Mouse (Mus musculus) R1 (cell line): Measurements from ENCODE around the gene Tmem242.

Source experiments
- DNase-seq: peaks from one replicate; pipeline ENCODE4 v3.0.0-alpha.2; 2018; ENCODE audit warnings: low read depth, low spot score

The Tmem242 gene

DNA sequence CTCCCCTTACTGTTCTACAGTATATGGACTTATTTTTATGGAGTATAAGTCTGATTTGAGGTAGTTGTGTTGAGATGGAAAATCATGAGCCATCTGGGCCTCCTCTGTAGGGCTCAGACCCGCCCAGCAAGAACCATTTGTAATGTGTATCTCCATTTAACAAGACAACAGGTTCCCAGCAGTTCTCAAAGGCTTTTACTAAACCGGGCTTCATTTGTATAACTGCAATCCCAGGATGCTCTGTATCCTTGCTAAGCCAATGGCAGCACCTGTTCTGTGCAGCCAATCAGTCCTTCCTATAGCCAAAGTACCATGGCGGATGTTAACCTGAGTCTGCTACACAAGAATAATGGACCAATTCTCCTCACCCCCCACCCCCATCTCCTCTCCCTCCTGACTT is 23.5 kb downstream of the Tmem242 start:
- DNase-seq, result peak; percentile 85

- DNase-seq, result no peak
Observed at GRCm38 (mm10) chr17:5414041-5414440, 26.0 kb downstream of the Tmem242 start.

GRCm38 (mm10) chr17:5413350-5413749 is 26.7 kb downstream of the Tmem242 start:
- no peak for DNase-seq

- peak; percentile 37 for DNase-seq
Observed at GRCm38 (mm10) chr17:5412740-5413139, 27.3 kb downstream of the Tmem242 start.

- DNase-seq, result no peak
Observed at GRCm38 (mm10) chr17:5412301-5412700, 27.8 kb downstream of the Tmem242 start.

DNA sequence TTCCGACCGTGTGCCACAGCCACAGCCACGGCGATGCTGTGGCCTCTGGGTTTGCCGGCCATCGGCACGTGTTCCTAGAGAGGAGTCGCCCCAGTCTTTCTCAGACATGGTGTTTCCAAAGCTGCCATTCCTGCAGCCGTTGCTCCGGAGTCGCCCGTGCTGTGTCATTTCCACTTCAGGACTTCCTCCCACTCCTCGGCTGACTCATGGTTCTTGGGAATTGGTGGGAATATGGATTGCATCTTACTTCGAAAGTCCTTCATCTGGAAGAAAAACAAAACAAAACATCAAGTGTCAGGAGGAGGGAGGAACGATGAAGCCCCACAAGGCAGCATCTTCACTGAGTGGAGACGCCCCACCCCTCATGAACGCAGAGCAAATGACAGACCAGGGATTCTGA is 28.9 kb downstream of the Tmem242 start:
- no peak for DNase-seq

GRCm38 (mm10) chr17:5410336-5410735 is 29.7 kb downstream of the Tmem242 start:
- DNase-seq, result no peak

- no peak for DNase-seq
Observed at GRCm38 (mm10) chr17:5407030-5407429, 33.0 kb downstream of the Tmem242 start.

DNA sequence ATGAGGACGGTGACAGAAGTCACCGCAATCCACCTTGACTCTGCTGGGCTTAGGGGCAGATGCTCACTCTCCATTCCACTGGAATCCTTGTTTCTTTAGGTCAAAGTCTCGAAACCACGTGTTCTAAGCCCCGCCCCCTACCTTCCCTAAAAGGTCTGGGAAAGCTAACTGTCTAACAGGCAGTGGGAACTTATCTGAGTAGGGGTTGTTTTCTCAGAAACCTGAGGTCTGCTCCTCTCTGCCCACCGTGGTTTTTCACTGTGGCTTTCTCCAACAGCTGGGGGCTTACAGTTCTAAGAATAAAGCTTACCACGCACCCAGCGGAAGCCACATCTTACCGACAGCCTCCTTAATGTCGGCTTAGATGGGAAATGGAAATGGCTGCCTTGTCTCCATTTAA is 33.5 kb downstream of the Tmem242 start:
- DNase-seq, result peak; percentile 66

DNA sequence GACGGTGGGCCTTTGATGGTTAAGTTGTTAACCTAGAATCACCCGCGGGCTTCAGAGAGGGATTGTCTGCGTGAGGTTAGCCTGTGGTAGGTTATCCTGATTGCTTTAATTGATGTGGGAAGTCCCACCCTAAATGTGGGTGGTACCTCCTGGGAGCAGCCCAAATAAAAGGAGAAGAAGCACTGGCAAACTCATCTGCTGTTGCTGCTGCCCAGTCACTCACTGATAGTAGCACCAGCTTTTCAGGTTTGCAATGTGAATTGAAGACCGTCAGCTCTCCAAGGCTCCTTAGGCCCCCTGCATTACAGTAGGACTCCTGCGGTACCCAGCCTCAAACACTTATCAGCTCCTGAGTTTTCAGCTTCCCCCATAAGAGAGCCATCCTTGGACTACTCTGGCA is 36.2 kb downstream of the Tmem242 start:
- DNase-seq, result no peak

- peak; percentile 72 for DNase-seq
Observed at GRCm38 (mm10) chr17:5402624-5403023, 37.4 kb downstream of the Tmem242 start.

- peak; percentile 79 for DNase-seq
Observed at GRCm38 (mm10) chr17:5402069-5402468, 38.0 kb downstream of the Tmem242 start.

GRCm38 (mm10) chr17:5401288-5401687 is 38.8 kb downstream of the Tmem242 start:
- DNase-seq, result no peak

- no peak for DNase-seq
Observed at GRCm38 (mm10) chr17:5400435-5401090, 39.5 kb downstream of the Tmem242 start.

DNA sequence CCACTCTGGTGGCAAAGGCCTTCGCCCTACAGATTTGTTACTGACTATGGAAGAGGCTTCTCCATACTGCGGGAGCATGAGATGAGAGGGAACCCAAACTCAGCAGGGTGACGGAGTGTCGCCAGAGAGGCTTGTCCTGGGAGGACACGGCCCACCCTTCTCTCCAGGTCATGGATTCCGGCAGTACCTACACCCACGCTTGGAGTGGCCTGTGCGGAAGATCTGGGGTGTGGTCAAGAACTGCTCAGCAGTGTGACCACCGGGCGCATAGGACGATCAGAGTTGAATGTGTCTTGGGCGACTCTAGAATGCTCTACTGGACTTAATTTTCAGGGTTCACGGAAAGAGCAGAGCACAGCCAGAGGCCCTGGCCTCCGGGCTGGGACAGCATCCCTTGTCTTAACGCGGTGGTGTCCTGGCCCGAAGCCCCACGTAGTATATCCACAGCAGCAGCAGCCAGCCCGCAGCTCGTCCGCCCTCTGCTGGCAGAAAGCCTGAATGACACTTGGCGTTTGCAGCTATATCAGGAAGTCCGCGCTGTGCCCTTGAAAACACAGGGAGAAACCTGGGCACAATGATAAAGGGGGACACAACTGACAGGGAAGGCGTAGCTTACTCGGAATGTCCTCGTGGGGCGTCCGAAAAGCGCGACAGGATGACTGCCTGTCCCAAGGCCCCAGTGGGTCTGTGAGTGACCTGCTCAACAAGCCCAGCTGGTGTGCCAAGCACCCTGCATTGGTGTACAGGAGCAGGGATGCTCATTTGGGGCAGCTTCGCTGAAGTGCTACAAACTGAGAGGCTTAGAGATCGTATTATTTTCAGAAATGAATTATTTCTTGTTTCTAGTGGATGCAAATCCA is 42.7 kb downstream of the Tmem242 start:
- peak; percentile 78 for DNase-seq

- no peak for DNase-seq
Observed at GRCm38 (mm10) chr17:5396213-5396612, 43.8 kb downstream of the Tmem242 start.

DNA sequence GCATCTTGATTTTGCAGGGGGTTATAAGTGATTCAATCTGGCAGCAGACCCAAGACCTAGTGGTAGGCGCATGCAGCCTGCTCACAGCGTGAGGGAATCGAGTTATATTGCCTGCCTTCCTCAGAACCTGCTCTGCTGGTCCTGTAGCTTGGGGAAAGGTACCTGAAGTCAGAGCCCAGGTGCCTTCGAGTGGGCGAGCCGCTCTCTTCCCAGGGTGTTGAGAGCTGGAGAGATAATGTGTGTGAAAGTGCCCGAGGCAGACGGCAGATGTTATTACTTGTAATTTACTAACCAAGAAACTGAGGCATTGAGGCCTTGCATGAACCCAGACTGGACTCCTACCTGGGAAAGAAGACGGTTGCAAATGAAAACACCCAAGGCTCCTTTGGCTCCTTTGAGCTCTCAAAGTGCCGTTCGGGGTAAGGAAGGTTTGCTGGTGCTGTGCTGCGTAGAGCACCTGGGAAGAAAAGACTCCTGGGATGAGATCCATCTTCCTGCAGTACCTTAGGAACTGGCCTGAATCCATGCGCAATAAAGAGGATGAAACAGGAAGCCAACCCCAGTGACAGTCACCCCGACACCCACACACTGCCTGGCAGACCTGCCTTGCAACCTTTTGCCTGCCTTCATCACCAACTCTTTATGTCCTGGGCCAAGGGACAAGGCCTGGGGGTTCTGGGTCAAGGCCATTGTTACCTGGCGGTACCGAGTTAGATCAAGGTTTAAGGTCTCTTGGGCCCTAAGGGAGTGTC is 44.4 kb downstream of the Tmem242 start:
- DNase-seq, result no peak

- no peak for DNase-seq
Observed at GRCm38 (mm10) chr17:5390682-5391081, 49.4 kb downstream of the Tmem242 start.

DNA sequence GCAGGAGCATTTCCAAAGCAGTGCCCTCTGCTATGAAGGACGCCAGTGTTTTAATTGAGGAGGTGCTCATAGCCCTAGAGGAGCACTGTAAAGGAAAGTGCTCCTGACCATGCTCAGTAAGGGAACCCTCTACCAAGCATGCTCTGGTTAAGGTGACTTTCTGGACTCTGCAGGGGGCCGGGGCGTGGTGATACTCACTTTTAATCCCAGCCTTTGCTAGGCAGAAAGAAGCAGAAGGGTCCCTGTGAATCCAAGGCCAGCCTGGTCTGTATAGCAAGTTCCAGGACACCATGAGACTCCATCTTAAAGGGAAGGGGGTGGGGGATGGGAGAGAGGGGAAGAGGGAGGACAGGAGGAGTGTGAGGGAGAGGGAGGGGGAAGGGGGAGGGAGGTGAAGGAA is 51.7 kb downstream of the Tmem242 start:
- DNase-seq, result peak; percentile 62

DNA sequence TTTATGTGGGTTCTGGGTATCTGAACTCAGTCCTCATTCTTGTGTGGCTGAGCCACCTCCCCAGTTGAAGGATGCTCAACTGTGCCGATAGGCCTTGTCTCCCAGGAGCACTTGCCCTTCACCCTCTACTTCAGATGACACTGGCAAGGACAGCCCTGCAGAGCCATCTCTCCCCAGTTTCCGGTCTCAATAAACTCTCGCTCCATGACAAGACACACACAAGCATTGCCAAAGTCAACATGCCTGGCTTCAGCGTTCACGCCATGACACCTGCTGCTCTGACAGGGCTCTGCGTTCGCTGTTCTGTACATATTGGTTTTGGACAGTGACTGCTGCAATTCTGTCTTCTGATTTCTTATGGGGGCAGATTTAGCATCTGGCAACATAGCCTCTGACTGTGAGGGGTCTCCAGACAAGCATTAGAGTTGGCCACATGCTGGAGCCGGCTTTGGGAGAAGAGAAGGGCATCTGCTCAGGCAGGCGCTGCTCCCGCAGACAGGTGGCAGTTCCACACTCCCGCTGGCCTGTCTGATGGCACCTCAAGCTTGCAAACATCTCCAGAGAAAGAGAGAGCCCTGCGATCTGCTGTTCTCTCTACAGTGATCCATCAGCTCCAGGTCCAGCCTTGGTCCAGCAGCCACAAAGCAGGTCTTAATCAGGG is 53.0 kb downstream of the Tmem242 start:
- DNase-seq, result no peak

DNA sequence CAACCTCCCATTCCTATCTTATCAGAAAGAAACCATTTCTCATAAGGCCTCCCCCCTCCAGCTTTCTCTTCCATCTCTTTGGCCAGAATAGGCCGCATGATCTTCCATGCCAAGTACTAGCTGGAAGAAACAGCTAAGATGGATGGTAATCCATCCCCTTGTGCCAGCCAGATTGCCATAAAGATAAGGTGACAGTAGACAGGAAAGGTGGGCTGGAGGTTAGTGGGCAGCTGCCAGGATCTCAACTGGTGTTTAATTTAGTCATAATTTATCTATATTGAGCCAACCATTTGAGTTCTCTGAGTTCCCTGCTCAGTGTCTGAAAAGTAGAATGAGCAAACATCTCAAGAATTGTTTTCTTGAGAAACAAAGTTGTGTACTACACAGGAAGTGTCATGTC is 54.4 kb downstream of the Tmem242 start:
- DNase-seq, result no peak

DNA sequence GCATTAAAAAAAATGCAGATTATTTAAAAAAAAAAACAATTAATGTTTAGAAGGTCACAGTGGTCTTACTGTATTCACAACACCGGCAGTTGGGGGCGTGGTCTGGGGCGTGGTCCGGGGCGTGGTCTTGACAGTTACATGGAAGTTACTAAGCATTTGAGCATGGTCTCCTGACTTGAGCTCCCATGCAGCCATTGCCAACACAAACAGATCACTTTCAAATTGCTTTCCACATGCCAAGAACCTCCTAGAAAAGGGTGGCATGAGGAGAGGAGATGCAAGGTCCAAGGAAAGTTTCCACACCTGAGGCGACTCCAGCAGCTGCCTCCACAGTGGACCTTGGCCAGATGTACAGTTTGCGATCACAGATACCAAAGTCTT is 62.1 kb downstream of the Tmem242 start:
- peak; percentile 63 for DNase-seq
